Mouse (Mus musculus): Measurements from ENCODE around the gene Fsip1. TPM values are rescaled to one million over a fixed set of nuclear protein-coding genes. Genes with fewer than 3 reads are reported as not detected.

Fsip1 gene
- polyA plus RNA-seq, 1 experiment: 0.06 TPM

- DNase-seq (ENCODE audit: low read depth in 1 of 2, low spot score in 2 of 2): no peak
- 83% methylated on average over 2 of the region's 2 CpGs for WGBS
- no peak overlapping the region for H3K4me3 ChIP-seq (ENCODE audit: extremely low read depth, insufficient read depth, insufficient read length)
These were observed 91.1 kb downstream of the Fsip1 start for GRCm38 (mm10) chr2:118165691-118166090.

DNA sequence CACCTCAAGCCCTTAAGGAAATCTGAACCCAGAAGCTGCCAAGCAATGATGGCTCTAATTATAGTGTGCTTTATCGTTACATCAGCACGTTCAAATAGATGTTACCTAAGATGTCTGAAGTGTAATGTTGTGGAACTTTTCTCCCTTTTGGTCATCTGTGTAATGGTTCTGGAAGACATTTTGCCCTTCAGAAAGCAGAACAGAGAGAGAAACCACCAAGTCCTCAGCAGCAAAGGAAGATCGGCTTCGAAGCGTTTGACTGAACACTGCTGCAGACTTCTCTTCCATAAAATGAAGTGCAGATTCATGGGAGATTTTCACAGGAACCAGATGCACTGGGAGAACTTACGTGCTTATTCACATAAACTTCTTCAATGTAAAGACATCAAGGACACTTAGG, 92.6 kb downstream of the Fsip1 start:
- WGBS: 87% methylated on average over 6 of the region's 6 CpGs
- Histone ChIP-seq H3K27me3 (ENCODE audit: control insufficient read depth, insufficient read depth, low read length) (no peaks in the 10 kb centered on the region), H3K27ac (ENCODE audit: insufficient read depth, low read length) (no peak overlapping the region), H3K4me3 (ENCODE audit: extremely low read depth, insufficient read depth, insufficient read length) (no peak overlapping the region), H3K36me3 (ENCODE audit: control insufficient read depth, insufficient read depth, low read length) (no peaks in the 10 kb centered on the region), H3K4me1 (ENCODE audit: control insufficient read depth, insufficient read depth, insufficient read length) (no peaks in the 10 kb centered on the region)
- no peak for DNase-seq (ENCODE audit: low read depth in 1 of 2, low spot score in 2 of 2)
- TF ChIP-seq POLR2A (IDR thresholded peaks at IDR 0.05; ENCODE audit: low read depth, low read length) (no peak), CTCF (IDR thresholded peaks at IDR 0.05; ENCODE audit: extremely low read depth, insufficient read depth, insufficient read length, insufficient replicate concordance) (no peak)

More at GRCm38 (mm10) chr2:118165691-118166090, 91.1 kb downstream of the Fsip1 start:
- TF ChIP-seq CTCF (IDR thresholded peaks at IDR 0.05; ENCODE audit: extremely low read depth, insufficient read depth, insufficient read length, insufficient replicate concordance) (no peak), POLR2A (IDR thresholded peaks at IDR 0.05; ENCODE audit: low read depth, low read length) (no peak)
- Histone ChIP-seq H3K27me3 (ENCODE audit: control insufficient read depth, insufficient read depth, low read length) (no peaks in the 10 kb centered on the region), H3K36me3 (ENCODE audit: control insufficient read depth, insufficient read depth, low read length) (no peaks in the 10 kb centered on the region), H3K4me1 (ENCODE audit: control insufficient read depth, insufficient read depth, insufficient read length) (no peaks in the 10 kb centered on the region), H3K27ac (ENCODE audit: insufficient read depth, low read length) (no peak overlapping the region)

GRCm38 (mm10) chr2:118162486-118162885, 94.3 kb downstream of the Fsip1 start:
- 82% methylated on average over 5 of the region's 5 CpGs for WGBS
- Histone ChIP-seq H3K27me3 (ENCODE audit: control insufficient read depth, insufficient read depth, low read length) (no peaks in the 10 kb centered on the region), H3K4me3 (ENCODE audit: extremely low read depth, insufficient read depth, insufficient read length) (no peak overlapping the region), H3K36me3 (ENCODE audit: control insufficient read depth, insufficient read depth, low read length) (no peaks in the 10 kb centered on the region), H3K4me1 (ENCODE audit: control insufficient read depth, insufficient read depth, insufficient read length) (no peaks in the 10 kb centered on the region), H3K27ac (ENCODE audit: insufficient read depth, low read length) (no peak overlapping the region)
- TF ChIP-seq CTCF (IDR thresholded peaks at IDR 0.05; ENCODE audit: extremely low read depth, insufficient read depth, insufficient read length, insufficient replicate concordance): no peak
- no peak for TF ChIP-seq POLR2A (IDR thresholded peaks at IDR 0.05; ENCODE audit: low read depth, low read length)
- DNase-seq (ENCODE audit: low read depth in 1 of 2, low spot score in 2 of 2): no peak

DNA sequence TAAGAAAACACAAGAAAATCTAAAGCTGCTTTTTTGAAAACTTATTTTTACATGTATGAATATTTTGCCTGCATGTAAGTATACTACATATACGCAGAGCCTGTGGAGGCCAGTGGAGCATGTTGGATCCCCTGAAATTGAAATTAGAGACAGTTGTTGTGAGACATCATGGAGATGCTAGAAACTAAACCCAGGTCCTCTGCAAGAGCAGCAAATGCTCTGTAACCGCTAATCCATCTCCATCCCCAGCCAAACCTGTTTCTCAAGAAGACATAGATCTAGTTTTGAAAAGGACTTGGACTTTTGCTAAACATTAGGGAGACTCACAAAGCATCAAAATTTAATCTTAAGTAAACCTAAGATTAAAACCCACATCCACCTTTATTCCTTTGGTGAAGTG, 95.8 kb downstream of the Fsip1 start:
- no peak for DNase-seq (ENCODE audit: low read depth in 1 of 2, low spot score in 2 of 2)

DNA sequence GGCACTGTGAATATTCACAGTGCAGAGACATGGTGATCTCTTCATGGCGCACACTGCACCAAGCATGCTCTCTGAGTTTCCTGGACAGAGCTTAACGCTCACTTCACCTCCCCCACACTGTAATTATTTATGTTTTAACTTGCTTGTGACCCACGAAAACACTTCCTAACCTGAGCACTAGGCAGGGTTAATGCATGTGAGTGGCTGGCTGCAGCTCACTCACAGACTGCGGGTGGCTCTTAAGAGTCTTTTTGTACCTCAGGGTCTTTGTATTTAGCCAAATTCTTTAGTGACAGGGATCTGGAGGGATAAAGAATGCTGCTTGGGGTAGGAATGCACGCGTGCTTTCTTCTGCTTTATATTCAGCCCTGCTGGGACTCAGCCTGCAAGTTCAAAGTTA, 96.2 kb downstream of the Fsip1 start:
- DNase-seq (ENCODE audit: low read depth in 1 of 2, low spot score in 2 of 2): no peak
- WGBS: 81% methylated on average over 6 of the region's 6 CpGs
- TF ChIP-seq CTCF (IDR thresholded peaks at IDR 0.05; ENCODE audit: extremely low read depth, insufficient read depth, insufficient read length, insufficient replicate concordance) (no peak), POLR2A (IDR thresholded peaks at IDR 0.05; ENCODE audit: low read depth, low read length) (no peak)

More for the DNA sequence above, 95.8 kb downstream of the Fsip1 start:
- Histone ChIP-seq H3K27ac (ENCODE audit: insufficient read depth, low read length) (no peak overlapping the region), H3K4me1 (ENCODE audit: control insufficient read depth, insufficient read depth, insufficient read length) (no peaks in the 10 kb centered on the region), H3K27me3 (ENCODE audit: control insufficient read depth, insufficient read depth, low read length) (no peaks in the 10 kb centered on the region), H3K4me3 (ENCODE audit: extremely low read depth, insufficient read depth, insufficient read length) (no peak overlapping the region), H3K36me3 (ENCODE audit: control insufficient read depth, insufficient read depth, low read length) (no peaks in the 10 kb centered on the region)
- 91% methylated on average over 2 of the region's 2 CpGs for WGBS
- TF ChIP-seq CTCF (IDR thresholded peaks at IDR 0.05; ENCODE audit: extremely low read depth, insufficient read depth, insufficient read length, insufficient replicate concordance) (no peak), POLR2A (IDR thresholded peaks at IDR 0.05; ENCODE audit: low read depth, low read length) (no peak)

DNA sequence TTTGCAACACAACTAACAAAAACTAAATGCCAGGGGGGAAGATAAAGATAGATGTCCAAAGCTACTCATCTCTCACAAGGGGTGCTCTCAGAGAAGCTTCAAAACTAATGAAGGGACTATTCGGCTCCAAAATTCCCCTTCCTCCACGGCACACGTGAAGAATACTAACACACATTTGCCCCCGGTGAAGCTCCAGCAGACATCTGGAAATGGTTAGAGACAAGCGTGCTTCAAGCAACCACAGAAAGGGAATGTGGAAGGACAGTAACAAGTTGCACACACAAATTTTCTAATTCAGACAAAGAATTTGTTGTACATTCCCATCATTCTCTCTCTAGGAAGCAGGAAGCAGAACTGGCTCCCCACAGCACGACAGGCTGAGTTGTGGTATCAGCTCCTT, 97.6 kb downstream of the Fsip1 start:
- TF ChIP-seq CTCF (IDR thresholded peaks at IDR 0.05; ENCODE audit: extremely low read depth, insufficient read depth, insufficient read length, insufficient replicate concordance) (no peak), POLR2A (IDR thresholded peaks at IDR 0.05; ENCODE audit: low read depth, low read length) (no peak)
- H3K36me3 ChIP-seq (ENCODE audit: control insufficient read depth, insufficient read depth, low read length): no peaks in the 10 kb centered on the region
- no peaks in the 10 kb centered on the region for H3K27me3 ChIP-seq (ENCODE audit: control insufficient read depth, insufficient read depth, low read length)
- DNase-seq (ENCODE audit: low read depth in 1 of 2, low spot score in 2 of 2): no peak
- H3K4me3 ChIP-seq (ENCODE audit: extremely low read depth, insufficient read depth, insufficient read length): no peak overlapping the region
- H3K27ac ChIP-seq (ENCODE audit: insufficient read depth, low read length): no peak overlapping the region
- 82% methylated on average over 6 of the region's 6 CpGs for WGBS
- H3K4me1 ChIP-seq (ENCODE audit: control insufficient read depth, insufficient read depth, insufficient read length): no peaks in the 10 kb centered on the region

More for the DNA sequence above, 96.2 kb downstream of the Fsip1 start:
- no peak overlapping the region for H3K4me3 ChIP-seq (ENCODE audit: extremely low read depth, insufficient read depth, insufficient read length)
- no peaks in the 10 kb centered on the region for H3K4me1 ChIP-seq (ENCODE audit: control insufficient read depth, insufficient read depth, insufficient read length)
- no peaks in the 10 kb centered on the region for H3K36me3 ChIP-seq (ENCODE audit: control insufficient read depth, insufficient read depth, low read length)
- H3K27ac ChIP-seq (ENCODE audit: insufficient read depth, low read length): no peak overlapping the region
- no peaks in the 10 kb centered on the region for H3K27me3 ChIP-seq (ENCODE audit: control insufficient read depth, insufficient read depth, low read length)

DNA sequence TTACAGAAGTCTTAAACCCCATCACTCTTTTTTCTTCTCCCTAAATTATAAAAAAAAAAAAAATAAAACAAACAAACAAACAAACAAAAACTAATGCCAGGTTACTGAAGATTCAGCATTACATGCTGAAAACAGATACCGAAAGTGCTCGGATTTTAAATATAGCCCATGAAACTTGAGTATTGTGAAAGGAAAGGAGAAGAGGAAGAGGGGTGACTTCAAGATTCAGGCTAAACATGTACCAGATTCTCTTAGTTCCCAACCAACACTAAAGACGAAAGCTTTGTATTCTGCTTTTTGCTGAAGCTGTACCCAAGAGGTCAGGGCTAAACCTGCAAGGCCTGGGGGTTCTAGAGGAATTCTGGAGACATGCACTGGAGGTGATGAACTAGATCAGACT, 98.7 kb downstream of the Fsip1 start:
- TF ChIP-seq CTCF (IDR thresholded peaks at IDR 0.05; ENCODE audit: extremely low read depth, insufficient read depth, insufficient read length, insufficient replicate concordance) (no peak), POLR2A (IDR thresholded peaks at IDR 0.05; ENCODE audit: low read depth, low read length) (no peak)

More for the DNA sequence above, 98.7 kb downstream of the Fsip1 start:
- no peak for DNase-seq (ENCODE audit: low read depth in 1 of 2, low spot score in 2 of 2)
- Histone ChIP-seq H3K27ac (ENCODE audit: insufficient read depth, low read length) (no peak overlapping the region), H3K4me1 (ENCODE audit: control insufficient read depth, insufficient read depth, insufficient read length) (no peaks in the 10 kb centered on the region), H3K36me3 (ENCODE audit: control insufficient read depth, insufficient read depth, low read length) (no peaks in the 10 kb centered on the region), H3K4me3 (ENCODE audit: extremely low read depth, insufficient read depth, insufficient read length) (no peak overlapping the region), H3K27me3 (ENCODE audit: control insufficient read depth, insufficient read depth, low read length) (no peaks in the 10 kb centered on the region)
- WGBS: 54% methylated on average over 3 of the region's 3 CpGs
